Mouse (Mus musculus) layer of hippocampus, postnatal 36 days (tissue): ENCODE measurements around the gene Fam193b. TPM values are rescaled to one million over a fixed set of nuclear protein-coding genes. Genes with fewer than 3 reads are reported as not detected.
"Not testable (repeated sequence)": the region's sequence is repeated elsewhere in the genome, so short reads cannot be mapped to it uniquely, and the experiment has no call there.

Source experiments
- DNase-seq, 2 experiments: peaks; one replicate each; pipeline ENCODE4 v3.0.0; 2022
- total RNA-seq, 2 experiments: library from RNA; stranded (reverse); gene quantifications; 2 replicates each; pipeline ENCODE4 v1.2.3; 2021

The Fam193b gene
- total RNA-seq, 2 experiments from 2014 or later: 88.6 to 96.2 TPM

DNA sequence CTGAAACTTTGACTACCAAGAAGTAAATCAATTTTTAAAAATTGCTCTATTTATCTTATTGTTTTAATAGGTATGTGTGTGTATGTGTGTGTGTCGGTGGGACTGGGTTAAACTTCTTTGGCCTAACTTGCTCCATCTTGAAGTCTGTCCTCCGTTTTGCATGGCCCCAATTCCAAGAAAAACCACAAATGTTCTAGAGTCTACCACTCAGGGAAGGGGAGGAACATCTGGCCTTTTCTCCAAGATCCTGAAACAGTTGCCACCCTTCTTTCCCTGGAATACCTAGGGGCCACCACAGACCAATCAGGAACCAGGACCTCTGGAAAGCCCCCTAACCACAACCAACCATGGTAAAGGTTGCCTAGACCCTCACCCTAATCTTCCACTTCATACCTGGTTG, 1.1 kb upstream of the Fam193b start:
- DNase-seq: no peak

DNA sequence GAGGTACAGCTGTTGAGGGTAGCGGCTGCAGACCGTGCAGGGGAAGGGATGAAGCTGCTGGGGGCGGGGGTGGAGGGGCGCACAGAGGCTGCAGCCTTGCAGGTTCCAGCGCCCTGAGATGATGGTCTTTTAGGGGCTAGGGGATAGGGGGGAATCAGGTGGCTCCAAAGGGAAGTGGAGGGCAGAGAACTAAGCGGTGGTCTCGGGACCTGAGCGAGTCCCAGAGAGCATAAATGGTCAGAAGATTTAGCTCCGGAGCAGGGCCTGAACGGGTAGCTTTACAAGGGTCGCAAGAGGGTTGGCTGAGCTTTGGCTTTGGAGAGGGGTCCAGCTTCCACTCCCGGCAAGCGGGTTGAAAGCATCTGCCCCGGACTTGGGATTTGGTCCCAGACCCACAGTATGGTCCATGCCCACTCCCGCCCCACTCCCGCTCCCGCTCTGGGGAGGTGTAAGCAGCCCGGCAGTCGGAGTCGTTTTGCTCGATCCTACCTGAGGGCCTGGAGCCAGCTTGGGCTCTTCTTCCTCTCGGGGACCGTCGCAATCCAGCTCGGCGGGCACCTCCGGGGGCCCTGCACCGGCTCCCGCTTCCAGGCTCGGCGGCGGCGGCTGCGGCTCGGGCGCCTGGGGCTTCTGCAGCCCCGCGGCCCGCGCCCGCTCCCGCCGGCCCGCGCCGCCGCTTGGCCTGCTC, 490 bp downstream of the Fam193b start:
- peak; percentile 25 to 31 for DNase-seq

DNA sequence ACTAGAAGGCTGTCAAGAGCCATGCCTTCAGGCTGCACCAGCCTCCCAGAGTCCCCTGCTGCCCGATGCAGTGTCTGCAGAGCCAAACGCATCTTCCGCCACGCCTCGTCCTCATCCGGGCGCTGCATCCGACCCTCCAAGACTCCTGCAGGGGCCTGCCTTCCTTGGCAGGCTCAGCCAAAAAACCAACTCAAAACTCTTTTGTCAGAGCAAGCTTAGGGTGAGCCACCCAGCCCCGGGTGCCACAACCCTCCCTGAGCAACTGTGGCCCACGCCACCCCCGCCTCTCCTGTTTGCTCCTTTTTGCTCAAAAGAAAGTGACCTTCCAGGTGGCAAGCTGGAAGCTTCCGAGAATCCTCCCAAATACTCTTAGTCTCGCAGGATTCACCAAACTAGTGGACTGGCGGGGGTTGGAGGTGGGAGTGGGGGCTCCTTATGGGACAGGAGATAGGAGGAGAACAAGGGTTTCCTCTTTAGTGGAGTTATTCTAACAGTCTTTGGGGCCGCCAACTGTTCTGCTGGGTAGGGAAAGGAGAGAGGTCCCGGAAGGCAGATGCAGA, 1.1 kb downstream of the Fam193b start:
- peak; percentile 8 to 23 for DNase-seq

DNA sequence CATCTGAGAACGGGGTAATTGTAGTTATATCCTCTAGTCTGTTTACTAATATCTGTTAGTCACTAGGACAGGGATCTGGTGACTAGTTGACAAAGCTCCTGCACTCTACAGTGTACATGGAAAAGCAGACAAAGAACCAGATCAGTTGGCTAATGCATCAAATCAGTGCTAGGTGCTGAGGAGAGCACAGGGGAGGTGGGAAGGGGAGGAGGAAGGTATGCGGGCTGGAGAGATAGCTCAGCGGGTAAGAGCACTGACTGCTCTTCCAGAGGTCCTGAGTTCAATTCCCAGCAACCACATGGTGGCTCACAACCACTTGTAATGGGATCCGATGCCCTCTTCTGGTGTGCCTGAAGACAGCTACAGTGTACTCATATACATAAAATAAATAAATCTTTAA, 2.4 kb downstream of the Fam193b start:
- not testable (repeated sequence) for DNase-seq

DNA sequence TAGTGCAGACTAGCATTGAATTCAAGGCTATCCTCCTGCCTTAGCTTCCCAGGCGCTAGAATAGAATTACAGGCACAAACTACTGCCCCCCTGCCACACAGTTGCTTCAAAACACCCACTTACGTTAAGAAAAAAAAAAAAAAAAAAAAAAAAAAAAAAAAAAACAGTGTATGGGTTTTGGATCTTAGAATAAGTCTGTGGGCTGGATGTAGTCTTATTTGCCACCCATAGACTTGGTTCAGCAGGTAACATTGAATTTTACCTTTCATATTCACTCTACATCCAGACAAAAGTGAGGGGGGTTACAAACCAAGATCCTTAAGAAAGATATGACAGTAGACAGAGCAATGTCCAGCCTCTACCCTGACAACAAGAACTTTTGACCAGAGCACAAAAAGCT, 3.0 kb downstream of the Fam193b start:
- DNase-seq: no peak

DNA sequence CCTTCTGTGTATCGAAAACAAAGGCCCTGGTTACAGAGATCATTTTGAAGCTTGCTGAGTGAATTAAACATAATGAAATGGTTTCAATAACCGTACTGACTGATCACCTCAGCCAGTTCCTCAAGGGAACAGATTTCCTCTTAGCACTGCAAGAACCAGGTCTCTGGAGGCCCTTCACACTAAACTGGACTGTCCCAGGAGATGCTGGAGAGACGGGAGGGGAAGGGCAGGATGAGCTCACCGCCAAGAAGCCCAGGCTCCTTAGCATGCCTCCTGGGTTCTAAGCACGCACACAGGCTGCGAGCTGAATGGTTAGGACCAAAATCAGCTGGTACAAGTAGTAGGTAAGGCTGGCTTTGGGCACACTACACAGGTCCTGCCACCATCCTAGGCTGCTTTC, 3.9 kb downstream of the Fam193b start:
- no peak for DNase-seq

DNA sequence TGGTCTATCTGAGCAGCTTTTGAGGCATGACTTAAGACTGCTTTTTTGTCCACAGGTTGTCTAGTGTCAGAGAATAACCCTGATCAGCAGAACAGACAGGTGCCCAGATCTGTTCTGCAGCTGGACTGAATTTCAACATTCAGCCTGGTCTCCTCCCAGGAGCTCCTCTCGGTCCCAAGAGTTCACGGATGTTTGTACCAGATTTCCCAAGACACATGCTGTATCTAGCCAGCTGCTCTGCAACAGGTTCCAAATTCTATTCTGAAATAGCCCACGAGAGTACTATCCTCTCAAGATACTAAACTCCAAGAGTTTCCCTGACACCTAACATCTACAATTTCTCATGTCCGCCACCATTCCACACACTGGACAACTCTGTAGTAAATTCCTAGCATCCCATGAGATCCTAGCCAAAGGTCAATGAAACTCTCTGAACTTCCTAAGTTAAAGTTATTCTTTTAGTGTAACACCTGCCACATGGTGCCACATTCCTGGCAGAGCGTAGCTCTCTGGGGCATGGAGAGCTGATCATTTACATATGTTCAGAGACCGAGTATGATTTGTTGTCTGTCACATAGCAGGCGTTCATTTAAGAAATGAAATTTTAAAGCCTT, 7.5 kb downstream of the Fam193b start:
- DNase-seq: no peak

DNA sequence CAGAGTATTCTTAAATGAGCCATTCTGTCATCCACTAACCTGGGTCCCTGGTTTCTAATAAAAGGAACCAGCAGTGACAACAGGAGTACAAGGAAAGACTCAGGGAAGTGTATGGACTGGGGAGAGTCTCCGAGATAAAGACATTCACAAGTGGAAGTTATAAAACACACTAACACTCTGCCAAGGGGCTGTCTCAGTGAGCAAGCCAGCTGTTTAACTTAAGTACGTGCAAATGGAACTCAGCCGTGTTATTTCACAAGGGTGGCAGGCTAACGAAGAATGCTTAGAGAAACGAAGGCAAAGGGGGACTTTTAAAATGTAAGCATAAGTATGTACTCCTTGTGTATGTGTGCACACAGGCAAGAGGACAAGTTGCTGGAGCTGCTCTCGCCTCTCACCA, 13.4 kb downstream of the Fam193b start:
- no peak for DNase-seq

DNA sequence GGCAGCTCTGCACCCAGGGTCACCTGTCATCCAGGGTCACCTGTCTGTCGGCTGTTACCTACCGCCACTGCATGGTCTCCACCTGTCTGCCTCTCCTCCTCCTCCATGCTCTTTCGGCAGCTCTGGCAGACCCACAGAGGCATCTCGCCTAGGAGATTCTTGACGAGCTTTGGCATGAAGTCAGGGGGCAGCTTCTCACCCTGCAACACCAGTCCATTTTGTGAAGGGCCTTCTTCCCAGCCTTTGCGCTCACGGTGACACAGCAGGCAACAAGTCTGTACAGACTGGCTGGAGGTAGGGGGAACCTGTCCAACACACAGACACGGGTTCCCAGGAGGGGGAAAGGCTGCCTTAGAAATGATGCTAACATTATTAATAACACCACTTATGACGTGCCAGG, 15.0 kb downstream of the Fam193b start:
- no peak for DNase-seq

DNA sequence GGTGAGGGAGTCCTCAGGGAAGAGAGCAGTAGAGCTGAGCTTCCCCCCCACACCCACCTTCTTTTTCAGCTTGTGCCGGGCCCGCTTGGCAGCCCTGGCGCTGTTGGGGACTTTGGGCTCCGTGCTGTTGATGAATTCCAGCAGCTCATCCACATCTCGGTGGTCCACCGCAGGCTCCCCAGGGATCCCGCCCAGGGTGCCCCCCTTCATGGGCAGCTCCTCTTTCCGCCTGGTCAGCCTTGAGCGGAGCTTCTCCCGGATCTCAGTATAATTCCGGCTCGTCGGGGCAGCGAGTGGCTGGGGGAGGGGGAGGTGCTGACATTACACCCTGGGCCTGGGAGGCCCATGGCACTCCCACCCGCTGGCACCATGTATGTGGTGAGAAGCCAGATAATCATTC, 21.9 kb downstream of the Fam193b start:
- DNase-seq: no peak

DNA sequence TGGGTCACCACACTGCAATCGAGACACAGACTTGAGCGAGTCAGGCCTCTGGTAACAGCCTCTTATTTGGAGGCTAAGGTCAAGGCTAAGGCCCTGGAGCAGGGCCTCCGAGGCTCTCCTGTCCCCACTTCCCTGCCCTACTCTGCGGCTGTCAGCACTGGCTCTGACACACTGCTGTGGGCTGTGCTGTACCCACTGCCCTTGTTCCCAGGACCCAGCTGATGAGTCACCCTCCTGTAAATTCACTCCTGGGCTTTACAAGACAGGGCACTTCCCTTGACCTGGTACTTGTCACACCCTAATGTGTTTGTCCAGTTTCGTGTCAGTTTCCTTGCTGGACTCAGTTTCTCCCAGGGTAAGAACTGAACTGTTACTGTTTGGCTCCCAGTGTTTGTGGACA, 22.5 kb downstream of the Fam193b start:
- no peak for DNase-seq

DNA sequence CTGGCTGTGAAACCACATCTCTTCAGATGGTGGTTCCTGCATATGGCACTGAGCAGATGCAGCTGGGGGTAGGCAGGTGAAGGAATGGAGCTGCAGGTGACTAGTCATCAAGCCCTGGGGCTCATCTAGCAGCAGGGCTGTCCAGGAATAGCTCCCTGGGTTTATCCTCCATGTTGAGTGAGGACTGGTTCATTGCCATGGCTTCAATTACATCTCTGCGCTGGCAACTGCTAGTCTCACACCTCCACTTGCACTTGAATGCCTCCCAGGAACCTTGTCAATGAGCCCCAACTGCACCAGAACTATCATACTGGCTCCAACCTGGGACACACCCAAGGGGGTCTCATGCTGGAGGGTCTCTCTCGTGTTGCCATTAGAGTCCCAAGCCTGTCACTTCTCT, 23.0 kb downstream of the Fam193b start:
- no peak for DNase-seq

DNA sequence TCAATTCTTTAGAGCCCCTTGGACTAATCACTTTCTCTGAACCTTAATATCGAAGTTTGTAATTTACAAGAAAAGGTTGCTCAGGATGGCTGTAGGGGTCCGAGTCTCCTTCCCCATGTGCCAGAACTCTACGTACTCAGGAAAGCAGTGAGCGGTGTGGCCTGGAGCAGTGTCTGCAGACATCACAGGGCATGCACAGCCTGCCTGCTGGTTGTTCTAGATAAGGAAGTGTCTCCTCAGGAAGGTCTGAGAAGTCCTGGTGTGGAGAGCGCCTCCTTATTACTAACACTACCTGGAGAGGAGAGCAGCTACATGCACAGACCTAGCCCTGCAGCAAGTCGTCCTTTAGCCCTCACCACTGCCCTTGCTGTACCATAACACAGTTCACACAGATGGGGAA, 26.1 kb downstream of the Fam193b start:
- DNase-seq: no peak

DNA sequence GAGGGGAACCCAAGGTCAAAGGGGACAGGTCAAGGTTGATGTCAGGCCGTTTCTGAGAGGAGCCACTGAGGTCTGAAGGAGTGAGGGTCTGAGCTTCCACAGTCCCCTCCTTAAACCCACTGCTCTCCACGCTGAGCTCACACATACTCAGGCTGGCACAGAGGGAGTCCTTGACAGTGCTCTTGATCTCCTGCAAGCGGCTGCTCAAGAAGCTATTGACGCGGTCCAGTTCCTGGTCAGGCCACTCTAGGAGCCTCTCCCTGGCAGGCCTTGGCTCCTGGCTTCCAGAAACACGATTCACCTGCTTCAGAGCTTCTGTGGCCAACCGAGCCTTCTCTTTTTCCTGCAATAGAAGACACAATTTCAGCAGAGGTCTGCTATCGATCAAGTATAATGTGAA, 27.5 kb downstream of the Fam193b start:
- no peak for DNase-seq

DNA sequence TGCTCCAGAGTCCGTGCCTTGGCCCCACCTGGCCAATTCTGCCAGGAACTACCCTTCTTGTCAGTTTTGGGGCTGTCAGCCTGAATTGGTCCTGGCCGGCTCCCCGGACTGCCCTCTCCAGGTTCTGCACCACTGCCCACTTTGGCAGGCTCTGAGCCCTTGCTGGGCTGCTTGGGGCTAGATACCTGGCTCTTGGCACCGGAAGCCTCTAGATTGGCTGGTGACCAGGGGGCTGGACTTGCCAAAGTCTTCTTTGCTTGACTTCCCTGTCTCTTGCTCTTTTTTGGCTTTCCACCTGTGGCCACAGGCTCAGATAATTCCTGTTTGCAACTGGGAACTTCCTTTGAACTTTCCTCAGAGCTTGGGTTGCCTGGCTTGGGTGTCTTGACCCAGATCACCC, 28.0 kb downstream of the Fam193b start:
- DNase-seq: no peak

DNA sequence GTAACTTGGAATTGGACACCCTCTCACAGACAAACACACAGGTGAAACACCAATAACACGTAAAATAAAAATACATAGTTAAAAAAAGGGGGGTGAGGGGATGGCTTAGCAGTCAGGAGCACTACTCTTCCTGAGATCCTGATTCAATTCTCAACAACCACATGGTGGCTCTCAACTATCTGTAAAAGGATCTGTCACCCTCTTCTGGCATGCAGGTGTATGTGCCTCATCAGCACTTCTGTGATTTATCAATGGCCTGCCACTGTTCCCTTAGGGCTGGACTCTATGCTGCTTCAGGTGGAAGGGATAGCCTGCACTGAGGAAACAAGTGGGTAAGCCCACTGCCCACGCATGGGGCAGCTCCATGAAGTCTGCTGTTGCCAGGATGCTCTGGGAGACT, 30.0 kb downstream of the Fam193b start:
- no peak for DNase-seq

DNA sequence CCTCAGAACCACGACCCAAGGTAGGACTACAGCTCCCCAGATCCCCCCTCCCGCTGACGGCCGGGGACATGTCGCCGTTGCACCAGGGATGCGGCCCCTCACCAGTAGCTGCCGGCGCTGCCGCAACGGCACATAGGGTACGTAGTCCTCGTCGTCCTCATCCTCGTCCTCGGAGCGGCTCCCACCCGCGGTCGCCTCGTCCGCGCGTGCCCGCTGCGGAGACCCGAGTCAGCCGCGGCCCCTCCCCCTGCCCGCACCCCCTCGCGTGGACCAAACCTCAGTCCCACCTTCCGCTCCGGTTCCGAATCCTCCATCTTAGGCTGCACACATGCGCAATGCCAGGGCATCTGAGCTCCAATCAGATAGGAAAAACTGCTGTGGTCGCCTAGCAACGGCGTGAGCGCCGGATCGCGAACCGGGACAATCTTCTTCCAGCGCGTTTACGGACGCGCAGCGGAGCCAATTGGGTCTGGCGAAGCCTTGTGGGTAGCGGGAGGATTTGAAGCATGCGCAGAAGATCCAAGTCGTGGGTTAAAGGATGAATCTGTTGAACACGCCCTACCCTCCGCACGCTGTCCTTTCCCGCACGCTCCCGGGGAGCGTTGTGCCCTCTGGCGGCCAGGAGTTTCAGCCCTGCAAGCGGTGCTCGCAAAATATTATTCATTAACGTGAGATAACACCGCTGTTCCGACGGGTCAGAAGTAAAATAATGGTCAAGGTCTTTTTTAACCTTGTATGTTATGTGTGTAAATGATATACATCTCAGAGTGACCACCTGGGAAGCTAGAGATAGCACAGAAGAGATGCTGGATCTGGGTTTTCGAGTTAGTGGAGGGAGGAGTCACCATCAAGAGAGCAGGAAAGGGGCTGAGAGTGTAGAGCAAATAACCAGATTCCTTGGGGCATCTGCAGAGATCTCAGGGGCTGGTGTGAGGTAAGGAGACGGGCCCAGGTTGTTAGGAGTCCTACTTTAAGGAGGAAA, 34.4 kb downstream of the Fam193b start, which contains the start of gene Ddx41:
Ddx41 (minus strand) TSS at position 465 of the 982 bp plus-strand sequence.
- DNase-seq: peak; percentile 100

DNA sequence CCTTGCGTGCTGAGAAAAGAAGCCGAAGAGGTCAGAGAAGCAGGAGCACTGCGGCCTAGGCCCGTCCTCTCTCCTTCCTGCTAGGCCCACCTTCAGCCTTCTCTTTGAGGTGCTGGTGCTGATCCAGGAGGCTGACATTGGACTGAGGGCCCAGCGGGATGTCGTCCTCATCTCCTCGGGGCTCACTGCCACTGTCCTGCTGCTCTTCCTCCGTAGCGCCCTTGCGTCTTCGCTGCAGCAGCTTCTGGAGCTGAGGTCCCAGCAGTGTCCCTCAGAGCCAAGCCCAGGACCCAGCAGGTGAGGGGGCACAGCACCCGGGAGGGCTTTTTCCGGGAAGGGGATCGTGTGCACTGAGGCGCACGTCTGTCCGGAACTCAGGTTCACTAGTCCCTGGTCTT, 35.1 kb downstream of the Fam193b start:
- no peak for DNase-seq

DNA sequence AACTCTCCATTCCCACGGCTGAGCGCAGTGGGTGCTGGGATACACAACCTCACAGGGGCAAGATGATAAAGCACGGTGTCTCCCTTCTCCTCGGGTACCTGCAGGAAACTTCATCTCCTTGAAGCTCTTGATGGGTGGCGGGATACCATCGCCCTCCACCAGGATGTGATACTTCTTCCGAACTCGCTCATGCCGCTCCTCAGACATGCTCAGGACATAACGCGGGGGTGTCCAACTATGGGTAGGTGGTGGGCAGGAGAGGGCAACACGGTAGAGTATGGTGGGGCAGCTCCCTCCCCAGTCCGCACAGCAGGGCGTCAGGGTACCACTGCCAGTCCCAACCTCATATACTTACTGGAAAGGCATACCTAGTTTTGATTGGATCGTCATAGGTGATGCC, 35.7 kb downstream of the Fam193b start:
- DNase-seq: no peak

DNA sequence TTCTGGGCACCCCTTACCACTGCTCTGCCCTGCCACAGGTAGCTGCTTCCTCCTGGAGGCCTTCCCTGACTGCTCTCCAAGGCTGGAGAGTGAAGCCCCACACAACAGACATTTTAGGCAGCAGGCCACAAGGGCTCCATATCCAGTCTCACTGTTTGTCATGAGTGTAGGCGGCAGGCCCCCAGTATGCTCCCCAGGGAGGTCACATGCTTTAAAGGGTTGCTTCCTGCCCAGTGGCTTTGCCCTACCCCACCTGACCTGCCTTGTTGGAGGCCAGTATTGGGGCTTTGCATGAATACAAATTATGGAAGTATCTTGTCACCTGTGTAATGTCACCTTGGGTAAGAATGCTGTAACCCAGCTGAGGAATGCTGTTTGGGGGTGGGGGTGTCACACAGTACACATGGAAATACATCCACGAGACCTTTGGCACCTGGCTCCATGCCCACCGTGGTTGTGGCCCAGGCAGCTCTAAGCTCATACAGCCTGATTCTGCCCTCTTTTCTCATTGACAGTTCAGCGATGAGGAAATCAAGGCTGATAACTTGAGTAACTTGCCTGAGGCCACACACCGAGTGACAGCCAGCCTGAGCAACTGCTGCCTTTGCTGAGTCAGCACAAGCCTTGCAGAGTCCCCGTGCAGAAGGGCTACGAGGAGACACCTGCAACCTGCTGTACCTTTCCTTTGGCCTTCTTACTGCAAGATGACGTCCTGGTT, 41.6 kb downstream of the Fam193b start, which contains the start of gene Dok3:
Dok3 (minus strand) TSS at position 99 of the 718 bp plus-strand sequence.
- DNase-seq: no peak

DNA sequence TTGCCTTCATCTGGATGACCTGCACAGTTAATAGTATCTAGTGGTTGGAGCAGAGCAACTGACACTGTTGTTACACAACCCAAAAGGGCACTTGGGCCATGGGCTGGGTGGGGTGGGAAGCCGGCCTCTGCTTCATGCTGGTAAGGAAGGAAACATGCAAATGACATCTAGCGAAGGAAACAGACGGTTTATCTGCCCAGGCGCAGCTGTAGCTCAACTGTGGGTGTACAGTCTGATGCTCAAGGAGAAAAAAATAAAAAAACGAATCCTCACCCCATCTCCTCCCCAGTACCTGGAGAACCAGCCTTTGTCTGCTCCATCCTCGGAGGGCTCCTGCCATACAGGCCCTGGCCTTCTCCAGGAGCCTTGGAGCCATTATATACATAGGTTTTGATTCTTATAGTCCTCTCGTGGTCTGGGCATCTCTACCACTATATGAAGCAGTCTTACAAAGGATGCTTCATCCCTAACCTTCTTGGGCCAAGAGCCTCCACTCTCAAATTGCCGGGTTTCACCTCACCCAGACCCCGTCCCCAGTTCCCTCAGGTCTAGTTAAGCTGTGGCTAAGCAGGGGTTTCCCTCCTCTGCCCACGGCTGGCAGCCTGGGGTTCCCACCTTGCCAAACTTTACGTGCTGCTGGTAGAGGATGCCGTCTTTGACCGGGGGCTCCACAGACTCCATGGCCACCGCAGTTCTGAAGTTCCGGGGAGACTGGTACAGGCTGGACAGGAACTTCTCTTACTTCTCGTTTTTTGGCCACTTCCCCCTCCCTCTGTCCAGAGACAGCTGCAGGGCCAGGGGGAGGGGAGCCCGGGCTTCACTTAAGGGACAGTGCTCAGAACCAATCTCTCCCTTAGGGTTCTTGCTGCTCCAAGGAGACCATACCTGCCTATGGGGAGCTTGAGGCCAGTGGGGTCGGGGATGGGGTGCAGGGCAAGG, 42.8 kb downstream of the Fam193b start:
- DNase-seq: no peak
